Mouse (Mus musculus) MEL (cell line): ENCODE measurements around the gene Ankle2. TPM values are rescaled to one million over a fixed set of nuclear protein-coding genes. Genes with fewer than 3 reads are reported as not detected.

ENCODE experiments used
- DNase-seq: peaks from one replicate; pipeline ENCODE4 v3.0.0; 2011; ENCODE audit warnings: low read depth, low spot score
- H3K27ac ChIP-seq: 2 replicates; pipeline ENCODE4 v1.5.1; 2012; ENCODE audit warnings: low read depth, mild to moderate bottlenecking, control low read depth, low read length, moderate library complexity; ENCODE audit not compliant: control insufficient read depth
- H3K27me3 ChIP-seq, 2 experiments: fragments of 150-350 bp in 1 of 2; sonication (generic) in 1 of 2; 2 replicates each; pipeline ENCODE4 v1.6.1; 2012; ENCODE audit warnings: low read length in 2 of 2, mild to moderate bottlenecking in 2 of 2, improper control_type of control experiment in 1 of 2, moderate library complexity in 1 of 2; ENCODE audit not compliant: insufficient read depth in 2 of 2, control insufficient read depth in 1 of 2
- H3K36me3 ChIP-seq, 2 experiments: 2 replicates each; pipeline ENCODE4 v1.6.1; 2012 to 2014; ENCODE audit warnings: low read length in 2 of 2, improper control_type of control experiment in 1 of 2, inconsistent platforms in 1 of 2, mild to moderate bottlenecking in 1 of 2; ENCODE audit not compliant: insufficient read depth in 2 of 2, control insufficient read depth in 1 of 2
- H3K4me1 ChIP-seq, 2 experiments: fragments of 150-350 bp in 1 of 2; sonication (generic) in 1 of 2; 2 replicates each; pipeline ENCODE4 v1.6.1; 2012; ENCODE audit warnings: low read length in 2 of 2, improper control_type of control experiment in 1 of 2, mild to moderate bottlenecking in 1 of 2; ENCODE audit not compliant: insufficient read depth in 2 of 2, control insufficient read depth in 1 of 2
- H3K4me3 ChIP-seq, 2 experiments: fragments of 150-350 bp in 1 of 2; sonication (generic) in 1 of 2; 2 replicates each; pipeline ENCODE4 v1.5.1; 2012; ENCODE audit warnings: low read depth in 2 of 2, low read length in 2 of 2, mild to moderate bottlenecking in 2 of 2, moderate library complexity in 2 of 2, control low read depth in 1 of 2, improper control_type of control experiment in 1 of 2; ENCODE audit not compliant: control insufficient read depth in 1 of 2, insufficient read depth in 1 of 2
- H3K79me2 ChIP-seq: 2 replicates; pipeline ENCODE4 v1.6.1; 2012; ENCODE audit warnings: mild to moderate bottlenecking, low read length, moderate library complexity; ENCODE audit not compliant: control insufficient read depth, poor library complexity, insufficient read depth
- H3K9ac ChIP-seq: 2 replicates; pipeline ENCODE4 v1.6.1; 2012; ENCODE audit warnings: low read depth, mild to moderate bottlenecking, control low read depth, low read length, moderate library complexity; ENCODE audit not compliant: control insufficient read depth, poor library complexity, severe bottlenecking
- H3K9me3 ChIP-seq: fragments of 150-350 bp; sonication (generic); replicated peaks from 2 replicates; pipeline ENCODE4 v1.6.1; 2012; ENCODE audit warnings: mild to moderate bottlenecking, low read length, improper control_type of control experiment, moderate library complexity; ENCODE audit not compliant: insufficient read depth
- CHD2 ChIP-seq: IDR thresholded peaks from 2 replicates; pipeline ENCODE4 v1.6.1; 2011; ENCODE audit warnings: low read length, improper control_type of control experiment
- CTCF ChIP-seq, 3 experiments: IDR thresholded peaks in 2 of 3; conservative IDR thresholded peaks in 1 of 3; 2 replicates each; pipeline ENCODE4 v1.5.1; 2011 to 2012; ENCODE audit warnings: low read length in 3 of 3, low read depth in 2 of 3, mild to moderate bottlenecking in 2 of 3, improper control_type of control experiment in 1 of 3, inconsistent platforms in 1 of 3, mixed read lengths in 1 of 3, moderate library complexity in 1 of 3; ENCODE audit not compliant: control insufficient read depth in 1 of 3, insufficient read depth in 1 of 3, poor library complexity in 1 of 3, severe bottlenecking in 1 of 3
- EP300 ChIP-seq, 2 experiments: IDR thresholded peaks; 2 replicates each; pipeline ENCODE4 v1.6.1; 2011; ENCODE audit warnings: improper control_type of control experiment in 2 of 2, low read length in 2 of 2, low read depth in 1 of 2, mild to moderate bottlenecking in 1 of 2
- ETS1 ChIP-seq: IDR thresholded peaks from 2 replicates; pipeline ENCODE4 v1.6.1; 2012; ENCODE audit warnings: low read depth, mild to moderate bottlenecking, inconsistent platforms, low read length, improper control_type of control experiment, moderate library complexity
- GABPA ChIP-seq: IDR thresholded peaks from 2 replicates; pipeline ENCODE4 v1.6.1; 2012; ENCODE audit warnings: low read depth, mild to moderate bottlenecking, inconsistent platforms, low read length, improper control_type of control experiment, moderate library complexity
- GATA1 ChIP-seq: IDR thresholded peaks from 2 replicates; pipeline ENCODE4 v1.6.1; 2011; ENCODE audit warnings: low read depth, low read length, improper control_type of control experiment
- KAT2A ChIP-seq: conservative IDR thresholded peaks from 2 replicates; pipeline ENCODE4 v1.6.1; 2012; ENCODE audit warnings: low read depth, low read length, improper control_type of control experiment, inconsistent platforms
- MAFK ChIP-seq: IDR thresholded peaks from 2 replicates; pipeline ENCODE4 v1.6.1; 2011; ENCODE audit warnings: low read depth, mild to moderate bottlenecking, low read length, improper control_type of control experiment, borderline replicate concordance
- MAX ChIP-seq: IDR thresholded peaks from 2 replicates; pipeline ENCODE4 v1.6.1; 2011; ENCODE audit warnings: low read length, improper control_type of control experiment
- MAZ ChIP-seq: IDR thresholded peaks from 2 replicates; pipeline ENCODE4 v1.6.1; 2012; ENCODE audit warnings: low read depth, mild to moderate bottlenecking, inconsistent platforms, low read length, improper control_type of control experiment
- MEF2A ChIP-seq: IDR thresholded peaks from 2 replicates; pipeline ENCODE4 v1.6.1; 2014; ENCODE audit warnings: low read depth, mild to moderate bottlenecking, inconsistent platforms, low read length, improper control_type of control experiment; ENCODE audit not compliant: poor library complexity, insufficient replicate concordance, severe bottlenecking; ENCODE audit errors: extremely low read depth
- MYC ChIP-seq: IDR thresholded peaks from 2 replicates; pipeline ENCODE4 v1.6.1; 2011; ENCODE audit warnings: low read depth, mild to moderate bottlenecking, low read length, improper control_type of control experiment, moderate library complexity
- NELFE ChIP-seq: IDR thresholded peaks from 2 replicates; pipeline ENCODE4 v1.6.1; 2011; ENCODE audit warnings: low read depth, low read length, improper control_type of control experiment
- NRF1 ChIP-seq: IDR thresholded peaks from 2 replicates; pipeline ENCODE4 v1.6.1; 2014; ENCODE audit warnings: low read depth, mild to moderate bottlenecking, inconsistent platforms, low read length, improper control_type of control experiment, moderate library complexity; ENCODE audit not compliant: poor library complexity, insufficient read depth, severe bottlenecking
- RCOR1 ChIP-seq: IDR thresholded peaks from 2 replicates; pipeline ENCODE4 v1.6.1; 2012; ENCODE audit warnings: low read depth, mild to moderate bottlenecking, inconsistent platforms, low read length, improper control_type of control experiment
- SIN3A ChIP-seq: IDR thresholded peaks from 2 replicates; pipeline ENCODE4 v1.6.1; 2012; ENCODE audit warnings: low read length, improper control_type of control experiment, inconsistent platforms
- SMC3 ChIP-seq: IDR thresholded peaks from 2 replicates; pipeline ENCODE4 v1.6.1; 2011; ENCODE audit warnings: low read depth, low read length, improper control_type of control experiment
- TAL1 ChIP-seq: IDR thresholded peaks from 2 replicates; pipeline ENCODE4 v1.6.1; 2012; ENCODE audit warnings: mild to moderate bottlenecking, inconsistent platforms, low read length, moderate library complexity, mixed read lengths
- TBP ChIP-seq: IDR thresholded peaks from 2 replicates; pipeline ENCODE4 v1.8.0; 2011; ENCODE audit warnings: low read depth, low read length, improper control_type of control experiment
- ZC3H11A ChIP-seq: IDR thresholded peaks from 2 replicates; pipeline ENCODE4 v1.6.1; 2012; ENCODE audit warnings: low read depth, mild to moderate bottlenecking, inconsistent platforms, low read length, improper control_type of control experiment
- ZKSCAN1 ChIP-seq: IDR thresholded peaks from 2 replicates; pipeline ENCODE4 v1.6.1; 2012; ENCODE audit warnings: low read depth, mild to moderate bottlenecking, inconsistent platforms, low read length, improper control_type of control experiment, moderate library complexity
- polyA plus RNA-seq, 2 experiments: library from polyadenylated mRNA; stranded (reverse) in 1 of 2; unstranded in 1 of 2; fragments of >175 nt in 1 of 2; fragments of >200 nt in 1 of 2; gene quantifications; 2 replicates each; pipeline versions ENCODE4 v1.2.1 to v1.2.4; 2012; ENCODE audit warnings: low replicate concordance in 2 of 2, low read depth in 1 of 2; ENCODE audit not compliant: insufficient read length in 2 of 2, insufficient read depth in 1 of 2, missing spikeins in 1 of 2
- total RNA-seq: library from RNA; depleted of rRNA; stranded (reverse); fragments of 300-350 nt; gene quantifications from 2 replicates; pipeline ENCODE4 v1.2.3, GENCODE M21; 2012

Ankle2 gene
- total and polyA plus RNA-seq, 3 experiments: 29.5 to 270 (median 37.9) TPM

DNA sequence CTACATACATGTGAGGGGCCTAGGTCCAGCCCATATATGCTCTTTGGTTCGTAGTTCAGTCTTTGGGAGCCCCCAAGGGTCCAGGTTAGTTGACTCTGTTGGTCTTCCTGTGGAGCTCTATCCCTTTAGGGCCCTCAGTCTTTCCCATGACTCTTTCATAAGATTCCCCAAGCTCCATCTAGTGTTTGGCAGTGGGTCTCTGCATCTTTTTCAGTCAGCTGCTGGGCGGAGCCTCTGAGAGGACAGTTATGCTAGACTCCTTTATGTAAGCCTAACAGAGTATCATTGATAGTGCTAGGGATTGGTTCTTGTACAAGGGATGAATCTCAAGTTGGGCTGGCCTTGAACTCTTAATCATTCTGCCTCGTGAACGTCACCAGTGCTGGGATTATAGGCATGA is 10.5 kb upstream of the Ankle2 start:
- no peak for DNase-seq
- no peaks in the 10 kb centered on the region for H3K27me3 ChIP-seq
- no peak overlapping the region for H3K27ac ChIP-seq
- H3K4me1 ChIP-seq: no peaks in the 10 kb centered on the region
- H3K9me3 ChIP-seq: no peaks in the 10 kb centered on the region
- no peak for TF ChIP-seq SMC3
- TF ChIP-seq RCOR1: no peak
- TF ChIP-seq MAFK: no peak
- TF ChIP-seq ZC3H11A: no peak
- TF ChIP-seq TAL1: no peak
- no peak for TF ChIP-seq KAT2A
- no peak for TF ChIP-seq GATA1
- TF ChIP-seq ETS1: no peak
- TF ChIP-seq MAZ: no peak
- TF ChIP-seq NRF1: no peak
- no peak for TF ChIP-seq CHD2
- TF ChIP-seq SIN3A: no peak
- no peak for TF ChIP-seq MAX
- TF ChIP-seq ZKSCAN1: no peak
- TF ChIP-seq EP300 (IDR thresholded peaks at IDR 0.05; ENCODE audit: low read depth in 1 of 2, low read length in 2 of 2): no peak
- no peak for TF ChIP-seq GABPA
- TF ChIP-seq MEF2A: no peak
- TF ChIP-seq MYC: no peak
- no peak for TF ChIP-seq CTCF (IDR thresholded peaks at IDR 0.05 in 2 of 3, conservative IDR thresholded peaks at IDR 0.05 in 1 of 3; ENCODE audit: control insufficient read depth in 1 of 3, insufficient read depth in 1 of 3, low read depth in 2 of 3, low read length in 3 of 3, poor library complexity in 1 of 3, severe bottlenecking in 1 of 3)
- no peak for TF ChIP-seq NELFE
- peaks cover 0 to 16% of the 10 kb centered on the region in 2 experiments; a peak in 1 of 4 replicates for H3K36me3 ChIP-seq
- no peaks in the 10 kb centered on the region for H3K79me2 ChIP-seq
- no peak overlapping the region for H3K4me3 ChIP-seq
- no peak overlapping the region for H3K9ac ChIP-seq

DNA sequence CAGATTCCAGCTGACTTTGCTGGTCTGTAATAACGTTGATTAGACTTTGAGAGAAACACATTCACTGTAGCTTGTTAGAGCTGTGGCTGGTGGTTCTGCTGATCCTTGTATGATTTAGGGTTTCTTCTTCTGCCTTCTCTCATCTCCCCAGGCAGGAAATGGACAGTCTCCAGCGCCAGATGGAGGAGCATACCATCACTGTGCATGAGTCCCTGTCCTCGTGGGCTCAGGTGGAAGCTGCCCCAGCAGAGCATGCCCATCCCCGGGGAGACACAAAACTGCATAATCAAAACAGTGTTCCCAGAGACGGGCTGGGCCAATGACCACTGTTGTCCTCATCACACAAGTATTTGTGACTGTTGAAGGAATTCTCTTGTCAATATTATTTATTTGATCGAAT is 8.0 kb upstream of the Ankle2 start:
- H3K9me3 ChIP-seq: no peaks in the 10 kb centered on the region
- peaks cover 0 to 9% of the 10 kb centered on the region in 2 experiments; a peak in 1 of 4 replicates for H3K36me3 ChIP-seq
- TF ChIP-seq TBP (no peak), GATA1 (no peak), ZKSCAN1 (no peak)
- H3K27me3 ChIP-seq: no peaks in the 10 kb centered on the region
- no peaks in the 10 kb centered on the region for H3K4me1 ChIP-seq
- DNase-seq: no peak
- H3K79me2 ChIP-seq: no peaks in the 10 kb centered on the region
- no peak overlapping the region for H3K4me3 ChIP-seq
- no peak overlapping the region for H3K9ac ChIP-seq
- H3K27ac ChIP-seq: no peak overlapping the region
